Mouse (Mus musculus) embryonic facial prominence, embryonic 14.5 days (tissue): ENCODE results near the gene Lepr. TPM values are rescaled to one million over a fixed set of nuclear protein-coding genes. Genes with fewer than 3 reads are reported as not detected.

Source experiments
- ATAC-seq: fragments of 200-750 bp; cut with Nextera tagmentation; 2 replicates; pipeline ENCODE4 v1.8.0; 2017; ENCODE audit warnings: low read depth, moderate number of reproducible peaks, moderate TSS enrichment
- DNase-seq: peaks from one replicate; pipeline ENCODE4 v3.0.0-alpha.2; 2015; ENCODE audit warnings: low spot score
- H3K27ac ChIP-seq: fragments of 300-500 bp; sonication (generic); replicated peaks from 2 replicates; pipeline ENCODE4 v1.5.1; 2014; ENCODE audit warnings: low read depth, mild to moderate bottlenecking, low read length, moderate library complexity
- H3K27me3 ChIP-seq: fragments of 300-500 bp; sonication (generic); replicated peaks from 2 replicates; pipeline ENCODE4 v1.6.1; 2014; ENCODE audit warnings: low read length; ENCODE audit not compliant: control insufficient read depth, insufficient read depth
- H3K36me3 ChIP-seq: fragments of 300-500 bp; sonication (generic); 2 replicates; pipeline ENCODE4 v1.6.1; 2014; ENCODE audit warnings: low read length, mixed read lengths; ENCODE audit not compliant: control insufficient read depth, insufficient read depth
- H3K4me1 ChIP-seq: fragments of 300-500 bp; sonication (generic); 2 replicates; pipeline ENCODE4 v1.6.1; 2014; ENCODE audit warnings: antibody characterized with exemption, low read length; ENCODE audit not compliant: control insufficient read depth, insufficient read depth
- H3K4me2 ChIP-seq: fragments of 300-500 bp; sonication (generic); 2 replicates; pipeline ENCODE4 v1.6.1; 2014; ENCODE audit warnings: low read depth, mild to moderate bottlenecking, low read length, moderate library complexity, mixed read lengths
- H3K4me3 ChIP-seq: fragments of 300-500 bp; sonication (generic); 2 replicates; pipeline ENCODE4 v1.5.1; 2014; ENCODE audit warnings: low read depth, mild to moderate bottlenecking, low read length
- H3K9ac ChIP-seq: fragments of 300-500 bp; sonication (generic); 2 replicates; pipeline ENCODE4 v1.6.1; 2014; ENCODE audit warnings: low read depth, mild to moderate bottlenecking, low read length, moderate library complexity, mixed read lengths
- H3K9me3 ChIP-seq: fragments of 300-500 bp; sonication (generic); 2 replicates; pipeline ENCODE4 v1.6.1; 2016; ENCODE audit warnings: low read length; ENCODE audit not compliant: control insufficient read depth
- WGBS: fragments of 180-500 bp; shearing (Covaris S2); extraction: QIAGEN DNeasy Blood & Tissue Kit; methylation state at CpG from one replicate; pipeline ENCODE4 v1.1.7; 2014; 5-methylcytosine and 5-hydroxymethylcytosine counted together
- polyA plus RNA-seq: library from polyadenylated mRNA; unstranded; fragments of >200 nt; fragmentation: Nextera tagmentation; extraction: Ambion mirVana; gene quantifications from 2 replicates; pipeline ENCODE4 v1.2.1, GENCODE M21; 2014

The Lepr gene
- polyA plus RNA-seq, 1 experiment from 2014 or later: 16.0 TPM

GRCm38 (mm10) chr4:101686227-101686810 is 30.9 kb upstream of the Lepr start:
- ATAC-seq (no peak), DNase-seq (no peak)
- no peaks in the 10 kb centered on the region for H3K36me3 ChIP-seq
- no peak overlapping the region for H3K9ac ChIP-seq
- H3K4me2 ChIP-seq: no peak overlapping the region
- H3K4me3 ChIP-seq: no peak overlapping the region
- H3K4me1 ChIP-seq: peaks cover 3% of the 10 kb centered on the region; the same call in 1 of the 2 replicates
- 69% methylated on average over 13 of the region's 13 CpGs for WGBS
- no peak overlapping the region for H3K27ac ChIP-seq
- H3K9me3 ChIP-seq: no peaks in the 10 kb centered on the region
- H3K27me3 ChIP-seq: no peaks in the 10 kb centered on the region

DNA sequence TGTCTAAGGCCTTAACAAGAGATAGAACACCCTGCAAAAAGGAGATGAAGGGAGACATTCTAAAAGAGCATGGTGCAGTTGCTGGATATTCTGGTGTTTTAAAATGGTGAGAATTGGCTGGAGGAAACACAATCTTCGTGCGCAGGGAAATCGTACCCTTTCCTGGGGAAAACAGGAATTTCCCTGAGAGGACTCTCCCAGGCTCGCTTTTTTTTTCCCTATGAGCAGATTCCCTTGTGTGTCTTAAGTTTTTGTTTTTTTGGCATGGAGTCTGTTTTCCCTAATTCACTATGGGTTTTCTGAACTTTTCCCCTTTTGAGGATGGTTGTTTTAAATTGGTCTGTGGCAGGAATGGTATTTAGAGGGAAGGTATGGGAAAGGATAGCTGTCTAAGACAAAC is 28.0 kb upstream of the Lepr start:
- Histone ChIP-seq H3K27ac (peak overlapping the region; percentile 54), H3K9ac (no peak overlapping the region), H3K36me3 (no peaks in the 10 kb centered on the region), H3K4me1 (peaks cover 3% of the 10 kb centered on the region; the same call in 1 of the 2 replicates), H3K4me2 (no peak overlapping the region), H3K27me3 (no peaks in the 10 kb centered on the region), H3K4me3 (no peak overlapping the region), H3K9me3 (no peaks in the 10 kb centered on the region)
- ATAC-seq (no peak), DNase-seq (peak; percentile 59)
- WGBS: 69% methylated on average over 4 of the region's 4 CpGs

DNA sequence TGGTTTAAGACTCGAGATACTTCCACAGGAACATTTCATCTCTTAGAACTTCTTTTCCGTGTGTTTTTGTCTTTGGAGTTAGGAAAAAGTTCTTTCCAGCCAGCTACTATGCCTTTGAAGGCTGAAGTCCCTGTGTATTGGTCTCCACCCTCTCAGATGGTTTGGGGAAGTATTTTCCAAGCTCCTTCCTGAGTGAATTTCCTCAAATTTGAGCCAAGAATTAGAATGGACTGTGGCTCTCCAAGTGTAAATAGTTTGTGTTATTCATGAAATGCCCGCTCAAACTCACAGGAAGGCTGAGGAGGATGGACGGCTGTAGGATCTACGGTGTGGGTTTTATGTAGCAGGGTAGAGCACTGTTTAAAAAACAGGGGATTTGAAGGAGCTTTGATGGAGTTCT is 27.6 kb upstream of the Lepr start:
- no peaks in the 10 kb centered on the region for H3K27me3 ChIP-seq
- peak overlapping the region; percentile 54 for H3K27ac ChIP-seq
- 58% methylated on average over 5 of the region's 5 CpGs for WGBS
- DNase-seq: peak; percentile 53
- H3K4me2 ChIP-seq: no peak overlapping the region
- H3K9ac ChIP-seq: no peak overlapping the region
- H3K9me3 ChIP-seq: no peaks in the 10 kb centered on the region
- H3K4me1 ChIP-seq: peaks cover 3% of the 10 kb centered on the region; the same call in 1 of the 2 replicates
- no peaks in the 10 kb centered on the region for H3K36me3 ChIP-seq
- ATAC-seq: no peak
- H3K4me3 ChIP-seq: no peak overlapping the region

DNA sequence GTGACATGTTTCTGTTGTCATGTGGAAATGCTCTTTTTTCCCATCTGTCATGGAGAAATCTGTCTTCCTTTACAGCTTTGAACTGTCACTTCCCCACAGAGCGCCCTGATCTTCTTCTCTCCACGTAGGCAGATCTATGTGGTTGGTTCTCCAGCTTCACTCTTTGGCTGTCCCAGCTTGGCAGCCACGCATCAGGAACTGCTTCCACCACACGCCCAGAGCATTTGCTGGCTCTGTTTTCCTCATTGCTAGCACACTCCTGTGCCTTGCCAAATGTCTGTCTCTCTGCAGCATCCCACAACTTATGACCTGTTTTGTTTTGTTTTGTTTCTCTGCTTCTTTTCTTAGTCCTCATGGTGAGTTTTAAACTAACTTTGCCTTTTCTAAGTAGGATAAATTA is 24.3 kb upstream of the Lepr start:
- no peaks in the 10 kb centered on the region for H3K27me3 ChIP-seq
- H3K4me3 ChIP-seq: no peak overlapping the region
- no peak overlapping the region for H3K4me2 ChIP-seq
- H3K9ac ChIP-seq: no peak overlapping the region
- DNase-seq (no peak), ATAC-seq (no peak)
- H3K4me1 ChIP-seq: no peaks in the 10 kb centered on the region
- H3K27ac ChIP-seq: no peak overlapping the region
- H3K36me3 ChIP-seq: no peaks in the 10 kb centered on the region
- no peaks in the 10 kb centered on the region for H3K9me3 ChIP-seq
- WGBS: 59% methylated on average over 4 of the region's 4 CpGs

DNA sequence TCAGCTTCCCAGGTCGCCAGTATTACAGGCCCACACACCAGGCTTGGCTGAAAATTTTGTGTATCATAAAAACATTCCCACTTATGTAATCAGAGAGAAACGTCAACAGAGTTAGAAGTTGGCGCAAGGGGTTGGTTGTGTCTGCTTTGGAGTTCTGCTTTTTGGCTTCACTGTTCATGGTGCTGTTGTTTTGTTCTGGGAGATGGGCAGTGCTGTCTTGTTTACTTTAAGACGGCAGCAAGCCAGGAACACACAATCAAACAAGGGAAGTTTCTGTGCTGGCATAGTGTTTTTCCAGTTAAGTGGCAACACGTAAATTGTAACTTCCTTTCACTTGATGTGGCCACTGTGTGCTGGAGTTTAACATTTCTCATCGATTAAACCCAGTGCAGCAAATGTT is 22.7 kb upstream of the Lepr start:
- H3K36me3 ChIP-seq: no peaks in the 10 kb centered on the region
- no peak overlapping the region for H3K27ac ChIP-seq
- H3K9ac ChIP-seq: no peak overlapping the region
- no peak overlapping the region for H3K4me2 ChIP-seq
- H3K9me3 ChIP-seq: no peaks in the 10 kb centered on the region
- H3K4me3 ChIP-seq: no peak overlapping the region
- DNase-seq: no peak
- no peaks in the 10 kb centered on the region for H3K4me1 ChIP-seq
- WGBS: 69% methylated on average over 6 of the region's 6 CpGs
- no peak for ATAC-seq
- no peaks in the 10 kb centered on the region for H3K27me3 ChIP-seq

DNA sequence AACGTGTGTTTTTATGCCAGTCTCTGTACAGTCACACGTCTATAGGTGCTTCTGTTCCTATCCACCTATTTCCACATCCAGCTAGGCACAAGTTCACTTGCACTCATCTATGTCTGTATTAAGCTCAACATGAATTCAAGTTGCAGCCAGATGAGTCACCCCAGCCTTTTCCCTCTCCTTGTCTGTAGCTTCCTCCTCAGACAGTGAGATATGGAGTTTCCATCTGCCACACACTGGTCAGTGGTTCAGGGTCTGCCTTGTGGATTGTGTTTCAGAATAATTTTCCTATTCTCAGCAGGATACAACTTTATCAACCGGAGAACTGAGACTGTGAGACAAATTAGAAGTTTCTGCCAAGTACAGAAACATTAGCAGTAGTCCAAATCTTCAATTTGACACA is 20.0 kb upstream of the Lepr start:
- ATAC-seq (no peak), DNase-seq (no peak)
- Histone ChIP-seq H3K4me2 (no peak overlapping the region), H3K9me3 (no peaks in the 10 kb centered on the region), H3K36me3 (no peaks in the 10 kb centered on the region), H3K27me3 (no peaks in the 10 kb centered on the region), H3K4me1 (peaks cover 4% of the 10 kb centered on the region; the same call in 1 of the 2 replicates), H3K4me3 (no peak overlapping the region), H3K9ac (no peak overlapping the region), H3K27ac (no peak overlapping the region)
- WGBS: 82% methylated on average over 3 of the region's 3 CpGs

DNA sequence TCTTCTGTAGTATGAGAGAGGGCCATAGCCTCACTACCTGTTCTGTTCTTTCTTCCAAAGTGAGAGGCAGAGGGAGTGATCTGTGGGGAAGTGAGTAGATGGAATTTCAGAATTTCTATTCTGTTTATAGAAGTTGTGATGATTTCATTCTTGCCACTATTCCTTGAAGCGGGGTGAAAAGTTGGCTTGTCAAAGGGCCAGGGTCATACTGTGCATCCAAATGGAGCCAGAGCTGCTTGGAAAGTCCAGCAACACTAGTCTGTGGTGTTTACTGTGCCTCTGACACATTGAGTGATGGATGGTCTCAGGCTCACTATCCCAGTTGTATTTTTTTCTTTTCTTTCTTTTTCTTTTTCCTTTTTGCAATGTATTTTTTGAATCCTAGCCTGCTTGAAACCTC is 17.8 kb upstream of the Lepr start:
- WGBS: 71% methylated on average over 1 of the region's 1 CpGs
- Histone ChIP-seq H3K27ac (no peak overlapping the region), H3K4me2 (no peak overlapping the region), H3K9ac (no peak overlapping the region), H3K27me3 (no peaks in the 10 kb centered on the region), H3K9me3 (no peaks in the 10 kb centered on the region), H3K4me1 (peaks cover 4% of the 10 kb centered on the region; the same call in 1 of the 2 replicates), H3K36me3 (no peaks in the 10 kb centered on the region), H3K4me3 (no peak overlapping the region)
- no peak for ATAC-seq
- DNase-seq: no peak

GRCm38 (mm10) chr4:101700892-101701640 is 16.1 kb upstream of the Lepr start:
- no peak for ATAC-seq
- 86% methylated on average over 14 of the region's 14 CpGs for WGBS
- H3K27me3 ChIP-seq: no peaks in the 10 kb centered on the region

GRCm38 (mm10) chr4:101705325-101705724 is 11.9 kb upstream of the Lepr start:
- H3K27me3 ChIP-seq: no peaks in the 10 kb centered on the region
- no peak overlapping the region for H3K4me3 ChIP-seq
- no peak overlapping the region for H3K9ac ChIP-seq
- H3K9me3 ChIP-seq: no peaks in the 10 kb centered on the region
- H3K27ac ChIP-seq: no peak overlapping the region
- ATAC-seq (no peak), DNase-seq (no peak)
- H3K4me1 ChIP-seq: peaks cover 19% of the 10 kb centered on the region
- 81% methylated on average over 9 of the region's 9 CpGs for WGBS
- H3K4me2 ChIP-seq: no peak overlapping the region
- H3K36me3 ChIP-seq: no peaks in the 10 kb centered on the region

More at GRCm38 (mm10) chr4:101700892-101701640, 16.1 kb upstream of the Lepr start:
- DNase-seq: no peak
- Histone ChIP-seq H3K4me2 (no peak overlapping the region), H3K27ac (no peak overlapping the region), H3K9ac (no peak overlapping the region), H3K4me1 (peaks cover 4% of the 10 kb centered on the region; the same call in 1 of the 2 replicates), H3K9me3 (no peaks in the 10 kb centered on the region), H3K36me3 (no peaks in the 10 kb centered on the region), H3K4me3 (no peak overlapping the region)
